Mouse (Mus musculus) heart, embryonic 15.5 days (tissue): ENCODE measurements around the gene Mindy2. TPM values are rescaled to one million over a fixed set of nuclear protein-coding genes. Genes with fewer than 3 reads are reported as not detected.

ENCODE experiments used
- ATAC-seq: fragments of 200-750 bp; cut with Nextera tagmentation; replicated peaks from 2 replicates; pipeline ENCODE4 v1.8.0; 2017; ENCODE audit warnings: low read depth, moderate TSS enrichment; ENCODE audit not compliant: insufficient number of reproducible peaks, insufficient read depth, low FRiP score
- H3K27ac ChIP-seq: fragments of 300-500 bp; sonication (generic); 2 replicates; pipeline ENCODE4 v1.5.1; 2015; ENCODE audit warnings: mild to moderate bottlenecking, inconsistent platforms
- H3K27me3 ChIP-seq: fragments of 300-500 bp; sonication (generic); 2 replicates; pipeline ENCODE4 v1.6.1; 2015; ENCODE audit warnings: inconsistent platforms
- H3K36me3 ChIP-seq: fragments of 300-500 bp; sonication (generic); 2 replicates; pipeline ENCODE4 v1.6.1; 2015; ENCODE audit warnings: mild to moderate bottlenecking, inconsistent platforms
- H3K4me1 ChIP-seq: fragments of 300-500 bp; sonication (generic); replicated peaks from 2 replicates; pipeline ENCODE4 v1.6.1; 2015; ENCODE audit warnings: inconsistent platforms
- H3K4me2 ChIP-seq: fragments of 300-500 bp; sonication (generic); 2 replicates; pipeline ENCODE4 v1.6.1; 2015; ENCODE audit warnings: inconsistent platforms, mild to moderate bottlenecking, moderate library complexity
- H3K4me3 ChIP-seq: fragments of 300-500 bp; sonication (generic); 2 replicates; pipeline ENCODE4 v1.5.1; 2015; ENCODE audit warnings: mild to moderate bottlenecking, inconsistent platforms
- H3K9ac ChIP-seq: fragments of 300-500 bp; sonication (generic); 2 replicates; pipeline ENCODE4 v1.6.1; 2015; ENCODE audit warnings: mild to moderate bottlenecking, inconsistent platforms
- H3K9me3 ChIP-seq: fragments of 300-500 bp; sonication (generic); replicated peaks from 2 replicates; pipeline ENCODE4 v1.6.1; 2016; ENCODE audit warnings: inconsistent platforms
- WGBS: fragments of 180-500 bp; shearing (Covaris S2); methylation state at CpG from one replicate; pipeline ENCODE4 v1.1.7; 2015; ENCODE audit warnings: mixed read lengths; 5-methylcytosine and 5-hydroxymethylcytosine counted together
- polyA plus RNA-seq: library from polyadenylated mRNA; unstranded; fragments of >200 nt; fragmentation: Nextera tagmentation; extraction: Ambion mirVana; gene quantifications from 2 replicates; pipeline ENCODE4 v1.2.1, GENCODE M21; 2015

Mindy2 gene
- polyA plus RNA-seq, 1 experiment from 2014 or later, result 10.9 TPM

- H3K36me3 ChIP-seq, result no peaks in the 10 kb centered on the region
- no peak overlapping the region for H3K9ac ChIP-seq
- no peak for ATAC-seq
- no peak overlapping the region for H3K4me3 ChIP-seq
- H3K4me2 ChIP-seq, result no peak overlapping the region
- H3K4me1 ChIP-seq, result peaks cover 6% of the 10 kb centered on the region; the same call in 1 of the 2 replicates
- H3K9me3 ChIP-seq, result no peaks in the 10 kb centered on the region
- no peak overlapping the region for H3K27ac ChIP-seq
- no peaks in the 10 kb centered on the region for H3K27me3 ChIP-seq
- WGBS, result 64% methylated on average over 16 of the region's 16 CpGs
Observed at GRCm38 (mm10) chr9:70665372-70666145, 8.6 kb upstream of the Mindy2 start.

- no peak overlapping the region for H3K9ac ChIP-seq
- no peaks in the 10 kb centered on the region for H3K9me3 ChIP-seq
- H3K4me3 ChIP-seq, result no peak overlapping the region
- no peaks in the 10 kb centered on the region for H3K27me3 ChIP-seq
- no peak overlapping the region for H3K27ac ChIP-seq
- H3K4me2 ChIP-seq, result no peak overlapping the region
- no peak for ATAC-seq
- 79% methylated on average over 4 of the region's 4 CpGs for WGBS
- no peaks in the 10 kb centered on the region for H3K36me3 ChIP-seq
- H3K4me1 ChIP-seq, result peaks cover 6% of the 10 kb centered on the region; the same call in 1 of the 2 replicates
Observed at GRCm38 (mm10) chr9:70664847-70665246, 7.9 kb upstream of the Mindy2 start.

DNA sequence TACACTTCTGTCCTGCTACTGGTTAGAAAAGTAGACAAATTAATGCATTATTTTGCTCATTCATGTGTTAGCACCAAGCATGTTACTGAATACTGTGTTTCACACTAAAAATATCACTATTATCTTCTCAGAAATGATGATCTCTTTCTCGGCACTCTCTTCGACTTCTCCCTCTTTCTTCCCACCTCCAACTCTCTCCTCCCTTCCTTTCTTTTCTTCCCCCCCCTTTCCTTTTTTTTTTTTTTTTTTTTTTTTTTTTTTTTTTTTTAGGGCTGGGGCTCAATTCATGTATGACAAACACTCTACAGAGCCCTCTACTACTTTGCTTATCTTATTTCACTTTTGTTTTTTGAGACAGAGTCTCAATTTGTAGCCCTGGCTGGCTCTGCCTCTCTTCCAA is 1.3 kb upstream of the Mindy2 start:
- H3K27ac ChIP-seq, result no peak overlapping the region
- no peak for ATAC-seq
- H3K4me3 ChIP-seq, result no peak overlapping the region
- no peaks in the 10 kb centered on the region for H3K27me3 ChIP-seq
- no peaks in the 10 kb centered on the region for H3K9me3 ChIP-seq
- peaks cover 21% of the 10 kb centered on the region for H3K4me1 ChIP-seq
- no peaks in the 10 kb centered on the region for H3K36me3 ChIP-seq
- WGBS, result 56% methylated on average over 2 of the region's 2 CpGs
- no peak overlapping the region for H3K9ac ChIP-seq
- H3K4me2 ChIP-seq, result no peak overlapping the region

- H3K4me1 ChIP-seq, result peaks cover 21% of the 10 kb centered on the region
- no peaks in the 10 kb centered on the region for H3K9me3 ChIP-seq
- H3K9ac ChIP-seq, result peak within 1 kb of the TSS; percentile 94
- peak within 1 kb of the TSS; percentile 81 for H3K4me2 ChIP-seq
- peak; percentile 53 for ATAC-seq
- no peaks in the 10 kb centered on the region for H3K36me3 ChIP-seq
- peak within 1 kb of the TSS; percentile 98 for H3K4me3 ChIP-seq
- H3K27me3 ChIP-seq, result no peaks in the 10 kb centered on the region
- WGBS, result under 1% methylated on average over 72 of the region's 72 CpGs
- peak within 1 kb of the TSS; percentile 95 for H3K27ac ChIP-seq
Observed at GRCm38 (mm10) chr9:70656130-70657007, 605 bp downstream of the Mindy2 start, which contains the start of gene Gm10642. Gene Gm10642 (plus strand): TSS chr9:70656251.

GRCm38 (mm10) chr9:70655764-70656129 is 1.2 kb downstream of the Mindy2 start:
- H3K4me3 ChIP-seq, result peak overlapping the region; percentile 98
- H3K9ac ChIP-seq, result peak overlapping the region; percentile 94
- H3K9me3 ChIP-seq, result no peaks in the 10 kb centered on the region
- 33% methylated on average over 2 of the region's 2 CpGs for WGBS
- peak overlapping the region; percentile 81 for H3K4me2 ChIP-seq
- H3K4me1 ChIP-seq, result peaks cover 21% of the 10 kb centered on the region
- no peaks in the 10 kb centered on the region for H3K27me3 ChIP-seq
- H3K36me3 ChIP-seq, result no peaks in the 10 kb centered on the region
- no peak for ATAC-seq
- H3K27ac ChIP-seq, result no peak overlapping the region

DNA sequence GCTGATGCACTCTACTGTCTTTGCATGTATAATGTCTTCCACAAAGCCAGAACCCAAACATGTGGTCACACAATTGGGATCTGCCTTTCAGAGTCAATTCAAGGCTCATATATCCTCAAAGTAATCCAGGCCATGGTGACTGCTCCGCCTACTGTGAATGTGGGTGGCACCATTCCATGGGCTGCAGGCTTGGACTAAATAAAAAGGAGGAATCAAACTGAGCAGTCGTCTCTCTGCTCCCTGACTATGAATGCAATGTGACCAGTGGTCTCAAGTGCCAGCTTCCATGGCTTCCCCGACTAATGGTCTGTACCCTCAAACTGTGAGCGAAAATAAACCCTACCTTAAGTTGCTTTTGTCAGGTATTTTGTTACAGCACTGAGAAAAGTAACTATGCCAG is 2.5 kb downstream of the Mindy2 start:
- ATAC-seq, result no peak
- Histone ChIP-seq H3K36me3 (no peaks in the 10 kb centered on the region), H3K27ac (no peak overlapping the region), H3K9me3 (no peaks in the 10 kb centered on the region), H3K4me1 (peaks cover 21% of the 10 kb centered on the region), H3K9ac (no peak overlapping the region), H3K4me2 (peak overlapping the region; percentile 32; the same call in 1 of the 2 replicates), H3K27me3 (no peaks in the 10 kb centered on the region), H3K4me3 (no peak overlapping the region)
- 76% methylated on average over 4 of the region's 4 CpGs for WGBS

DNA sequence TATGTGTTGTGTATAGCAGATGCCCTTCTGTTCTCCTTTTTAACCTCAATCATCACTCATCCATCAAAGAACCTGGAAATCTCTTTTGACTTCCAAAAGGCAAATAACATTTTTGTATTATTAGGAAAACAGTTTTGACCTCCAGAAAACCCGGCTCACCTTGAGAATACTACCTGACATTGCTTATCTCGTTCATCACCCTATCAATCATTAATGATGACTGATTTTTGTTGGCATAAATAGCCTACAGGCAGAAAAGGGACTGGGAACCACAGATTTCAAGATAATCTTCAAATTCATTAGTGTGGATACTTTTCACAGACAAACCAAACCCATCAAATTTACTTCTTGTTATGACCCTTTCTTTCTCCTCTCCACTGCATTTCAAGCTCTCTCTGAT is 3.1 kb downstream of the Mindy2 start:
- no peak for ATAC-seq
- no peaks in the 10 kb centered on the region for H3K9me3 ChIP-seq
- H3K9ac ChIP-seq, result no peak overlapping the region
- no peaks in the 10 kb centered on the region for H3K27me3 ChIP-seq
- H3K4me2 ChIP-seq, result 0 out of 2 replicates have a peak overlapping the region, but pooled peaks have one; percentile 32
- 72% methylated on average over 2 of the region's 2 CpGs for WGBS
- H3K4me3 ChIP-seq, result no peak overlapping the region
- H3K4me1 ChIP-seq, result peaks cover 21% of the 10 kb centered on the region
- H3K36me3 ChIP-seq, result no peaks in the 10 kb centered on the region
- no peak overlapping the region for H3K27ac ChIP-seq

- Histone ChIP-seq H3K4me2 (no peak overlapping the region), H3K9ac (no peak overlapping the region), H3K36me3 (no peaks in the 10 kb centered on the region), H3K4me3 (no peak overlapping the region), H3K27ac (no peak overlapping the region), H3K4me1 (peaks cover 17% of the 10 kb centered on the region), H3K27me3 (no peaks in the 10 kb centered on the region), H3K9me3 (no peaks in the 10 kb centered on the region)
- WGBS, result 82% methylated on average over 2 of the region's 2 CpGs
- no peak for ATAC-seq
Observed at GRCm38 (mm10) chr9:70652221-70652620, 4.8 kb downstream of the Mindy2 start.

GRCm38 (mm10) chr9:70650994-70651393 is 6.0 kb downstream of the Mindy2 start:
- Histone ChIP-seq H3K36me3 (no peaks in the 10 kb centered on the region), H3K9ac (no peak overlapping the region), H3K27ac (no peak overlapping the region), H3K4me2 (no peak overlapping the region), H3K27me3 (no peaks in the 10 kb centered on the region), H3K4me1 (peaks cover 15% of the 10 kb centered on the region), H3K9me3 (no peaks in the 10 kb centered on the region), H3K4me3 (no peak overlapping the region)
- WGBS, result 86% methylated on average over 1 of the region's 1 CpGs
- ATAC-seq, result no peak

DNA sequence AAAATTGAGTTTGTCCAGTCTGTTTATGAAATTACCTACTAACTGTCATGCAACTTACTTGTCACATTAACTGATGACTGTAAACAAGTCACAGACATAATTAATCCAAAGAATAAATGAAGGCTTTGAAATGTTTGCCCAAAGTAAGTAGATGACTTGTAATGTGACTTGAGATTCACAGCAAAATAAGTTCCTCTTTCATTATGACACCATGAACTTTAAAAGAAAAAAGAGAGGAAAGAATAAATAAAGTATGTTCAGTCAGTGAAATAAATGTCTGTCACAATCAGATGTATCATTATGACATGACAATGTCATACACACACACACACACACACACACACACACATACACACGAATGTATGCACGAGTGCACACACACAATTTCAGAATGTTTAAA is 6.7 kb downstream of the Mindy2 start:
- Histone ChIP-seq H3K9ac (no peak overlapping the region), H3K4me3 (no peak overlapping the region), H3K9me3 (no peaks in the 10 kb centered on the region), H3K4me1 (peaks cover 11% of the 10 kb centered on the region), H3K27me3 (no peaks in the 10 kb centered on the region), H3K27ac (no peak overlapping the region), H3K36me3 (no peaks in the 10 kb centered on the region), H3K4me2 (no peak overlapping the region)
- ATAC-seq, result no peak
- 78% methylated on average over 2 of the region's 2 CpGs for WGBS

GRCm38 (mm10) chr9:70636748-70637147 is 20.2 kb downstream of the Mindy2 start:
- 0 out of 2 replicates have a peak, but pooled peaks cover 4% of the 10 kb centered on the region for H3K36me3 ChIP-seq
- no peak overlapping the region for H3K9ac ChIP-seq
- WGBS, result 75% methylated on average over 2 of the region's 2 CpGs
- H3K4me2 ChIP-seq, result no peak overlapping the region
- H3K27me3 ChIP-seq, result no peaks in the 10 kb centered on the region
- no peak overlapping the region for H3K4me3 ChIP-seq
- ATAC-seq, result no peak
- no peaks in the 10 kb centered on the region for H3K9me3 ChIP-seq
- H3K27ac ChIP-seq, result no peak overlapping the region
- H3K4me1 ChIP-seq, result 0 out of 2 replicates have a peak, but pooled peaks cover under 1% of the 10 kb centered on the region
